Mouse (Mus musculus) MEL (cell line): Measurements from ENCODE around the gene Elmod3. TPM values are rescaled to one million over a fixed set of nuclear protein-coding genes. Genes with fewer than 3 reads are reported as not detected.
A peak's percentile ranks its signal among the peaks of the same experiment; 100 is the strongest.

Source experiments
- DNase-seq: peaks from one replicate; pipeline ENCODE4 v3.0.0; 2011; ENCODE audit warnings: low read depth, low spot score
- H3K27ac ChIP-seq: 2 replicates; pipeline ENCODE4 v1.5.1; 2012; ENCODE audit warnings: low read depth, mild to moderate bottlenecking, control low read depth, low read length, moderate library complexity; ENCODE audit not compliant: control insufficient read depth
- H3K27me3 ChIP-seq, 2 experiments: fragments of 150-350 bp in 1 of 2; sonication (generic) in 1 of 2; 2 replicates each; pipeline ENCODE4 v1.6.1; 2012; ENCODE audit warnings: low read length in 2 of 2, mild to moderate bottlenecking in 2 of 2, improper control_type of control experiment in 1 of 2, moderate library complexity in 1 of 2; ENCODE audit not compliant: insufficient read depth in 2 of 2, control insufficient read depth in 1 of 2
- H3K36me3 ChIP-seq, 2 experiments: 2 replicates each; pipeline ENCODE4 v1.6.1; 2012 to 2014; ENCODE audit warnings: low read length in 2 of 2, improper control_type of control experiment in 1 of 2, inconsistent platforms in 1 of 2, mild to moderate bottlenecking in 1 of 2; ENCODE audit not compliant: insufficient read depth in 2 of 2, control insufficient read depth in 1 of 2
- H3K4me1 ChIP-seq, 2 experiments: fragments of 150-350 bp in 1 of 2; sonication (generic) in 1 of 2; 2 replicates each; pipeline ENCODE4 v1.6.1; 2012; ENCODE audit warnings: low read length in 2 of 2, improper control_type of control experiment in 1 of 2, mild to moderate bottlenecking in 1 of 2; ENCODE audit not compliant: insufficient read depth in 2 of 2, control insufficient read depth in 1 of 2
- H3K4me3 ChIP-seq, 2 experiments: fragments of 150-350 bp in 1 of 2; sonication (generic) in 1 of 2; 2 replicates each; pipeline ENCODE4 v1.5.1; 2012; ENCODE audit warnings: low read depth in 2 of 2, low read length in 2 of 2, mild to moderate bottlenecking in 2 of 2, moderate library complexity in 2 of 2, control low read depth in 1 of 2, improper control_type of control experiment in 1 of 2; ENCODE audit not compliant: control insufficient read depth in 1 of 2, insufficient read depth in 1 of 2
- H3K79me2 ChIP-seq: 2 replicates; pipeline ENCODE4 v1.6.1; 2012; ENCODE audit warnings: mild to moderate bottlenecking, low read length, moderate library complexity; ENCODE audit not compliant: control insufficient read depth, poor library complexity, insufficient read depth
- H3K9ac ChIP-seq: 2 replicates; pipeline ENCODE4 v1.6.1; 2012; ENCODE audit warnings: low read depth, mild to moderate bottlenecking, control low read depth, low read length, moderate library complexity; ENCODE audit not compliant: control insufficient read depth, poor library complexity, severe bottlenecking
- H3K9me3 ChIP-seq: fragments of 150-350 bp; sonication (generic); replicated peaks from 2 replicates; pipeline ENCODE4 v1.6.1; 2012; ENCODE audit warnings: mild to moderate bottlenecking, low read length, improper control_type of control experiment, moderate library complexity; ENCODE audit not compliant: insufficient read depth
- BHLHE40 ChIP-seq: IDR thresholded peaks from 2 replicates; pipeline ENCODE4 v1.6.1; 2012; ENCODE audit warnings: low read depth, mild to moderate bottlenecking, inconsistent platforms, low read length, improper control_type of control experiment, borderline replicate concordance
- CHD1 ChIP-seq: IDR thresholded peaks from 2 replicates; pipeline ENCODE4 v1.6.1; 2012; ENCODE audit warnings: low read depth, mild to moderate bottlenecking, inconsistent platforms, low read length, improper control_type of control experiment
- CHD2 ChIP-seq: IDR thresholded peaks from 2 replicates; pipeline ENCODE4 v1.6.1; 2011; ENCODE audit warnings: low read length, improper control_type of control experiment
- CTCF ChIP-seq, 3 experiments: IDR thresholded peaks in 2 of 3; conservative IDR thresholded peaks in 1 of 3; 2 replicates each; pipeline ENCODE4 v1.5.1; 2011 to 2012; ENCODE audit warnings: low read length in 3 of 3, low read depth in 2 of 3, mild to moderate bottlenecking in 2 of 3, improper control_type of control experiment in 1 of 3, inconsistent platforms in 1 of 3, mixed read lengths in 1 of 3, moderate library complexity in 1 of 3; ENCODE audit not compliant: control insufficient read depth in 1 of 3, insufficient read depth in 1 of 3, poor library complexity in 1 of 3, severe bottlenecking in 1 of 3
- E2F4 ChIP-seq: IDR thresholded peaks from 2 replicates; pipeline ENCODE4 v1.6.1; 2011; ENCODE audit warnings: low read depth, low read length, improper control_type of control experiment, borderline replicate concordance
- ELF1 ChIP-seq: IDR thresholded peaks from 2 replicates; pipeline ENCODE4 v1.6.1; 2014; ENCODE audit warnings: low read depth, mild to moderate bottlenecking, inconsistent platforms, low read length, improper control_type of control experiment, moderate library complexity
- EP300 ChIP-seq, 2 experiments: IDR thresholded peaks; 2 replicates each; pipeline ENCODE4 v1.6.1; 2011; ENCODE audit warnings: improper control_type of control experiment in 2 of 2, low read length in 2 of 2, low read depth in 1 of 2, mild to moderate bottlenecking in 1 of 2
- GABPA ChIP-seq: IDR thresholded peaks from 2 replicates; pipeline ENCODE4 v1.6.1; 2012; ENCODE audit warnings: low read depth, mild to moderate bottlenecking, inconsistent platforms, low read length, improper control_type of control experiment, moderate library complexity
- GATA1 ChIP-seq: IDR thresholded peaks from 2 replicates; pipeline ENCODE4 v1.6.1; 2011; ENCODE audit warnings: low read depth, low read length, improper control_type of control experiment
- HCFC1 ChIP-seq: IDR thresholded peaks from 2 replicates; pipeline ENCODE4 v1.6.1; 2012; ENCODE audit warnings: low read depth, mild to moderate bottlenecking, inconsistent platforms, low read length, improper control_type of control experiment, moderate library complexity
- JUND ChIP-seq: IDR thresholded peaks from 2 replicates; pipeline ENCODE4 v1.6.1; 2011; ENCODE audit warnings: low read depth, mild to moderate bottlenecking, improper control_type of control experiment, low read length
- KAT2A ChIP-seq: conservative IDR thresholded peaks from 2 replicates; pipeline ENCODE4 v1.6.1; 2012; ENCODE audit warnings: low read depth, low read length, improper control_type of control experiment, inconsistent platforms
- MAFK ChIP-seq: IDR thresholded peaks from 2 replicates; pipeline ENCODE4 v1.6.1; 2011; ENCODE audit warnings: low read depth, mild to moderate bottlenecking, low read length, improper control_type of control experiment, borderline replicate concordance
- MAX ChIP-seq: IDR thresholded peaks from 2 replicates; pipeline ENCODE4 v1.6.1; 2011; ENCODE audit warnings: low read length, improper control_type of control experiment
- MAZ ChIP-seq: IDR thresholded peaks from 2 replicates; pipeline ENCODE4 v1.6.1; 2012; ENCODE audit warnings: low read depth, mild to moderate bottlenecking, inconsistent platforms, low read length, improper control_type of control experiment
- MEF2A ChIP-seq: IDR thresholded peaks from 2 replicates; pipeline ENCODE4 v1.6.1; 2014; ENCODE audit warnings: low read depth, mild to moderate bottlenecking, inconsistent platforms, low read length, improper control_type of control experiment; ENCODE audit not compliant: poor library complexity, insufficient replicate concordance, severe bottlenecking; ENCODE audit errors: extremely low read depth
- MXI1 ChIP-seq: IDR thresholded peaks from 2 replicates; pipeline ENCODE4 v1.6.1; 2011; ENCODE audit warnings: mild to moderate bottlenecking, low read depth, low read length, improper control_type of control experiment
- MYB ChIP-seq: IDR thresholded peaks from 2 replicates; pipeline ENCODE4 v1.6.1; 2011; ENCODE audit warnings: mild to moderate bottlenecking, low read depth, low read length, improper control_type of control experiment
- MYC ChIP-seq: IDR thresholded peaks from 2 replicates; pipeline ENCODE4 v1.6.1; 2011; ENCODE audit warnings: low read depth, mild to moderate bottlenecking, low read length, improper control_type of control experiment, moderate library complexity
- NELFE ChIP-seq: IDR thresholded peaks from 2 replicates; pipeline ENCODE4 v1.6.1; 2011; ENCODE audit warnings: low read depth, low read length, improper control_type of control experiment
- NRF1 ChIP-seq: IDR thresholded peaks from 2 replicates; pipeline ENCODE4 v1.6.1; 2014; ENCODE audit warnings: low read depth, mild to moderate bottlenecking, inconsistent platforms, low read length, improper control_type of control experiment, moderate library complexity; ENCODE audit not compliant: poor library complexity, insufficient read depth, severe bottlenecking
- POLR2A ChIP-seq, 2 experiments: IDR thresholded peaks; 2 replicates each; pipeline ENCODE4 v1.6.1; 2011 to 2012; ENCODE audit warnings: low read length in 2 of 2, mild to moderate bottlenecking in 2 of 2, control low read depth in 1 of 2, improper control_type of control experiment in 1 of 2, low read depth in 1 of 2, moderate library complexity in 1 of 2; ENCODE audit not compliant: control insufficient read depth in 1 of 2, insufficient read depth in 1 of 2, poor library complexity in 1 of 2
- POLR2AphosphoS2 ChIP-seq: IDR thresholded peaks from 2 replicates; pipeline ENCODE4 v1.6.1; 2011; ENCODE audit warnings: low read length, improper control_type of control experiment
- POLR2AphosphoS5 ChIP-seq: IDR thresholded peaks from 2 replicates; pipeline ENCODE4 v1.6.1; 2012; ENCODE audit warnings: low read depth, borderline replicate concordance, mild to moderate bottlenecking, inconsistent platforms, low read length, moderate library complexity, mixed read lengths
- RAD21 ChIP-seq: IDR thresholded peaks from 2 replicates; pipeline ENCODE4 v1.6.1; 2011; ENCODE audit warnings: mild to moderate bottlenecking, low read depth, low read length, improper control_type of control experiment
- RCOR1 ChIP-seq: IDR thresholded peaks from 2 replicates; pipeline ENCODE4 v1.6.1; 2012; ENCODE audit warnings: low read depth, mild to moderate bottlenecking, inconsistent platforms, low read length, improper control_type of control experiment
- SIN3A ChIP-seq: IDR thresholded peaks from 2 replicates; pipeline ENCODE4 v1.6.1; 2012; ENCODE audit warnings: low read length, improper control_type of control experiment, inconsistent platforms
- SMC3 ChIP-seq: IDR thresholded peaks from 2 replicates; pipeline ENCODE4 v1.6.1; 2011; ENCODE audit warnings: low read depth, low read length, improper control_type of control experiment
- TAL1 ChIP-seq: IDR thresholded peaks from 2 replicates; pipeline ENCODE4 v1.6.1; 2012; ENCODE audit warnings: mild to moderate bottlenecking, inconsistent platforms, low read length, moderate library complexity, mixed read lengths
- TBP ChIP-seq: IDR thresholded peaks from 2 replicates; pipeline ENCODE4 v1.8.0; 2011; ENCODE audit warnings: low read depth, low read length, improper control_type of control experiment
- TCF12 ChIP-seq: IDR thresholded peaks from 2 replicates; pipeline ENCODE4 v1.6.1; 2014; ENCODE audit warnings: low read depth, mild to moderate bottlenecking, inconsistent platforms, low read length, improper control_type of control experiment, moderate library complexity
- UBTF ChIP-seq: IDR thresholded peaks from 2 replicates; pipeline ENCODE4 v1.6.1; 2012; ENCODE audit warnings: low read depth, mild to moderate bottlenecking, inconsistent platforms, low read length, improper control_type of control experiment, moderate library complexity, borderline replicate concordance; ENCODE audit not compliant: insufficient read depth
- USF1 ChIP-seq: IDR thresholded peaks from 2 replicates; pipeline ENCODE4 v1.6.1; 2014; ENCODE audit warnings: low read depth, mild to moderate bottlenecking, inconsistent platforms, low read length, improper control_type of control experiment, moderate library complexity
- USF2 ChIP-seq, 2 experiments: IDR thresholded peaks; 2 replicates each; pipeline ENCODE4 v1.6.1; 2011 to 2012; ENCODE audit warnings: improper control_type of control experiment in 2 of 2, low read length in 2 of 2, borderline replicate concordance in 1 of 2, inconsistent platforms in 1 of 2, low read depth in 1 of 2, mild to moderate bottlenecking in 1 of 2; ENCODE audit not compliant: insufficient read depth in 1 of 2
- ZC3H11A ChIP-seq: IDR thresholded peaks from 2 replicates; pipeline ENCODE4 v1.6.1; 2012; ENCODE audit warnings: low read depth, mild to moderate bottlenecking, inconsistent platforms, low read length, improper control_type of control experiment
- ZKSCAN1 ChIP-seq: IDR thresholded peaks from 2 replicates; pipeline ENCODE4 v1.6.1; 2012; ENCODE audit warnings: low read depth, mild to moderate bottlenecking, inconsistent platforms, low read length, improper control_type of control experiment, moderate library complexity
- ZMIZ1 ChIP-seq: IDR thresholded peaks from 2 replicates; pipeline ENCODE4 v1.6.1; 2012; ENCODE audit warnings: low read depth, mild to moderate bottlenecking, inconsistent platforms, low read length, improper control_type of control experiment, moderate library complexity
- ZNF384 ChIP-seq: IDR thresholded peaks from 2 replicates; pipeline ENCODE4 v1.6.1; 2012; ENCODE audit warnings: low read depth, mild to moderate bottlenecking, inconsistent platforms, low read length, improper control_type of control experiment
- polyA plus RNA-seq, 2 experiments: library from polyadenylated mRNA; stranded (reverse) in 1 of 2; unstranded in 1 of 2; fragments of >175 nt in 1 of 2; fragments of >200 nt in 1 of 2; gene quantifications; 2 replicates each; pipeline versions ENCODE4 v1.2.1 to v1.2.4; 2012; ENCODE audit warnings: low replicate concordance in 2 of 2, low read depth in 1 of 2; ENCODE audit not compliant: insufficient read length in 2 of 2, insufficient read depth in 1 of 2, missing spikeins in 1 of 2
- total RNA-seq: library from RNA; depleted of rRNA; stranded (reverse); fragments of 300-350 nt; gene quantifications from 2 replicates; pipeline ENCODE4 v1.2.3, GENCODE M21; 2012

Elmod3 gene
- total and polyA plus RNA-seq, 3 experiments = 4.2 to 14.1 TPM; not detected in 1

DNA sequence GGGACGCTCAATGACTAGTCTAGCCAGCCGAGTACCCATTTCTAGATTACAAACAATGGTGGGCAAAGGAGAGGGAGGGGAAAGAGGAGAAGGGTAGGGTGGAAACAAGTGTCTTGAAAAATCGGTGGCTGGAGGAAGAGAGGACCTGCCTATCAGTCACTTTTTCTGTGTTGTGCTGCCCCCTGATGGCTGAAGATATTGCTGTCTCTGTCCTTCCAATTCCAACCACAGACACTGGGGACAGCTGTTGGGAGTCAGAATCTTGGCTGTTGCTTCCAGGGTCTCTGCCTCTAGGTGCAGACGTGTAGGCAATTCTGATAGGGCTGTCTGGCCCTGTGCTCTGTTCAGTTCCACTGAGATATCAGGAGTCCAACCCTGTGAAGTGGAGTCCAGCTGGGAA, 32.2 kb downstream of the Elmod3 start:
- Histone ChIP-seq H3K9ac (peak overlapping the region; percentile 23), H3K4me3 (no peak overlapping the region), H3K27ac (no peak overlapping the region), H3K4me1 (no peaks in the 10 kb centered on the region), H3K79me2 (no peaks in the 10 kb centered on the region), H3K9me3 (no peaks in the 10 kb centered on the region), H3K27me3 (no peaks in the 10 kb centered on the region), H3K36me3 (peaks cover 0 to 4% of the 10 kb centered on the region in 2 experiments; a peak in 2 of 4 replicates)
- peak; percentile 89 for DNase-seq
- TF ChIP-seq KAT2A = no peak
- TF ChIP-seq BHLHE40 = no peak
- no peak for TF ChIP-seq ZMIZ1
- TF ChIP-seq SIN3A = peak; percentile 59; the same call in 1 of the 2 replicates
- no peak for TF ChIP-seq MYB
- 0 out of 2 replicates have a peak, but pooled peaks have one; percentile 14 for TF ChIP-seq ZNF384
- TF ChIP-seq ELF1 = peak; percentile 56; the same call in 1 of the 2 replicates
- TF ChIP-seq EP300 (IDR thresholded peaks at IDR 0.05; ENCODE audit: low read depth in 1 of 2, low read length in 2 of 2) = no peak
- no peak for TF ChIP-seq TAL1
- TF ChIP-seq TCF12 = no peak
- no peak for TF ChIP-seq GABPA
- no peak for TF ChIP-seq USF1
- TF ChIP-seq MAFK = no peak
- no peak for TF ChIP-seq HCFC1
- TF ChIP-seq ZC3H11A = peak; percentile 96
- TF ChIP-seq MYC = no peak
- TF ChIP-seq POLR2AphosphoS2 = no peak
- no peak for TF ChIP-seq ZKSCAN1
- no peak for TF ChIP-seq UBTF
- 0 out of 2 replicates have a peak, but pooled peaks have one; percentile 12 for TF ChIP-seq NRF1
- TF ChIP-seq SMC3 = peak; percentile 97
- no peak for TF ChIP-seq JUND
- TF ChIP-seq MAX = no peak
- no peak for TF ChIP-seq MXI1
- no peak for TF ChIP-seq MEF2A
- no peak for TF ChIP-seq CHD2
- TF ChIP-seq POLR2A (IDR thresholded peaks at IDR 0.05; ENCODE audit: control insufficient read depth in 1 of 2, insufficient read depth in 1 of 2, low read depth in 1 of 2, low read length in 2 of 2, poor library complexity in 1 of 2) = no peak
- no peak for TF ChIP-seq CHD1
- no peak for TF ChIP-seq TBP
- no peak for TF ChIP-seq POLR2AphosphoS5
- no peak for TF ChIP-seq NELFE
- TF ChIP-seq RAD21 = peak; percentile 95
- no peak for TF ChIP-seq E2F4
- TF ChIP-seq CTCF (IDR thresholded peaks at IDR 0.05 in 2 of 3, conservative IDR thresholded peaks at IDR 0.05 in 1 of 3; ENCODE audit: control insufficient read depth in 1 of 3, insufficient read depth in 1 of 3, low read depth in 2 of 3, low read length in 3 of 3, poor library complexity in 1 of 3, severe bottlenecking in 1 of 3) = peak; percentile 75 to 98 (median 83)
- no peak for TF ChIP-seq USF2 (IDR thresholded peaks at IDR 0.05; ENCODE audit: borderline replicate concordance in 1 of 2, insufficient read depth in 1 of 2, low read depth in 1 of 2, low read length in 2 of 2)
- TF ChIP-seq RCOR1 = no peak
- TF ChIP-seq MAZ = peak; percentile 40; the same call in 1 of the 2 replicates
- no peak for TF ChIP-seq GATA1
